Mouse (Mus musculus) embryonic facial prominence, embryonic 11.5 days (tissue): ENCODE results near the gene Pus7. TPM values are rescaled to one million over a fixed set of nuclear protein-coding genes. Genes with fewer than 3 reads are reported as not detected.
A peak's percentile ranks its signal among the peaks of the same experiment; 100 is the strongest.

Source experiments
- ATAC-seq: fragments of 200-750 bp; cut with Nextera tagmentation; replicated peaks from 2 replicates; pipeline ENCODE4 v1.8.0; 2017; ENCODE audit warnings: low read depth; ENCODE audit not compliant: insufficient number of reproducible peaks, low FRiP score, low TSS enrichment
- DNase-seq: peaks from one replicate; pipeline ENCODE4 v3.0.0-alpha.2; 2015; ENCODE audit warnings: low spot score
- H3K27ac ChIP-seq: fragments of 300-500 bp; sonication (generic); replicated peaks from 2 replicates; pipeline ENCODE4 v1.5.1; 2014; ENCODE audit warnings: mild to moderate bottlenecking, low read depth, low read length, control low read depth
- H3K27me3 ChIP-seq: fragments of 300-500 bp; sonication (generic); 2 replicates; pipeline ENCODE4 v1.6.1; 2014; ENCODE audit warnings: mild to moderate bottlenecking, low read length, moderate library complexity, mixed read lengths; ENCODE audit not compliant: control insufficient read depth, insufficient read depth
- H3K36me3 ChIP-seq: fragments of 300-500 bp; sonication (generic); replicated peaks from 2 replicates; pipeline ENCODE4 v1.6.1; 2014; ENCODE audit warnings: low read depth, mild to moderate bottlenecking, low read length, moderate library complexity, mixed read lengths; ENCODE audit not compliant: control insufficient read depth, insufficient read depth
- H3K4me1 ChIP-seq: fragments of 300-500 bp; sonication (generic); 2 replicates; pipeline ENCODE4 v1.6.1; 2014; ENCODE audit warnings: low read length, mixed read lengths; ENCODE audit not compliant: control insufficient read depth, insufficient read depth
- H3K4me2 ChIP-seq: fragments of 300-500 bp; sonication (generic); 2 replicates; pipeline ENCODE4 v1.6.1; 2014; ENCODE audit warnings: low read depth, mild to moderate bottlenecking, control low read depth, low read length, moderate library complexity
- H3K4me3 ChIP-seq: fragments of 300-500 bp; sonication (generic); 2 replicates; pipeline ENCODE4 v1.5.1; 2014; ENCODE audit warnings: low read depth, low read length, control low read depth
- H3K9ac ChIP-seq: fragments of 300-500 bp; sonication (generic); replicated peaks from 2 replicates; pipeline ENCODE4 v1.6.1; 2014; ENCODE audit warnings: mild to moderate bottlenecking, control low read depth, low read length
- H3K9me3 ChIP-seq: fragments of 300-500 bp; sonication (generic); replicated peaks from 2 replicates; pipeline ENCODE4 v1.6.1; 2016; ENCODE audit warnings: mild to moderate bottlenecking, low read length, inconsistent platforms, mixed read lengths; ENCODE audit not compliant: control insufficient read depth
- WGBS: fragments of 180-500 bp; shearing (Covaris S2); extraction: QIAGEN DNeasy Blood & Tissue Kit; methylation state at CpG from one replicate; pipeline ENCODE4 v1.1.7; 2014; 5-methylcytosine and 5-hydroxymethylcytosine counted together
- polyA plus RNA-seq: library from polyadenylated mRNA; unstranded; fragments of >200 nt; fragmentation: Nextera tagmentation; extraction: Ambion mirVana; gene quantifications from 2 replicates; pipeline ENCODE4 v1.2.1, GENCODE M21; 2014

The Pus7 gene
- polyA plus RNA-seq, result 34.3 and 35.6 TPM in 2 replicates

GRCm38 (mm10) chr5:23782931-23783877 lies at the start of gene Pus7:
Pus7 (minus strand) TSS chr5:23783711.
- ATAC-seq (peak; percentile 88), DNase-seq (peak; percentile 92)
- no peaks in the 10 kb centered on the region for H3K27me3 ChIP-seq
- no peaks in the 10 kb centered on the region for H3K9me3 ChIP-seq
- H3K9ac ChIP-seq, result peak within 1 kb of the TSS; percentile 87
- no peaks in the 10 kb centered on the region for H3K4me1 ChIP-seq
- H3K4me2 ChIP-seq, result peak within 1 kb of the TSS; percentile 74
- H3K4me3 ChIP-seq, result peak within 1 kb of the TSS; percentile 79
- no peaks in the 10 kb centered on the region for H3K36me3 ChIP-seq
- H3K27ac ChIP-seq, result 0 out of 2 replicates have a peak within 1 kb of the TSS, but pooled peaks have one; percentile 35
- WGBS, result 0% methylated on average over 86 of the region's 86 CpGs

- Histone ChIP-seq H3K27me3 (peaks cover 3% of the 10 kb centered on the region; the same call in 1 of the 2 replicates), H3K4me3 (no peak overlapping the region), H3K4me1 (no peaks in the 10 kb centered on the region), H3K9ac (no peak overlapping the region), H3K4me2 (peak overlapping the region; percentile 19), H3K27ac (no peak overlapping the region), H3K36me3 (no peaks in the 10 kb centered on the region), H3K9me3 (no peaks in the 10 kb centered on the region)
- no peak for ATAC-seq
- DNase-seq, result peak; percentile 13
- WGBS, result 40% methylated on average over 58 of the region's 58 CpGs
Observed at GRCm38 (mm10) chr5:23830897-23831752, 47.6 kb upstream of the Pus7 start.

GRCm38 (mm10) chr5:23826321-23827004 lies 43.0 kb upstream of the Pus7 start:
- H3K4me2 ChIP-seq, result no peak overlapping the region
- H3K27me3 ChIP-seq, result peaks cover under 1% of the 10 kb centered on the region; the same call in 1 of the 2 replicates
- 36% methylated on average over 11 of the region's 11 CpGs for WGBS
- DNase-seq, result peak; percentile 75
- H3K4me1 ChIP-seq, result no peaks in the 10 kb centered on the region
- no peaks in the 10 kb centered on the region for H3K9me3 ChIP-seq
- no peak overlapping the region for H3K27ac ChIP-seq
- H3K4me3 ChIP-seq, result no peak overlapping the region
- no peak overlapping the region for H3K9ac ChIP-seq
- no peaks in the 10 kb centered on the region; the same call in 1 of the 2 replicates for H3K36me3 ChIP-seq
- no peak for ATAC-seq

- H3K4me1 ChIP-seq, result no peaks in the 10 kb centered on the region
- H3K4me2 ChIP-seq, result no peak overlapping the region
- ATAC-seq, result 0 out of 2 replicates have a peak, but pooled peaks have one; percentile 29
- 76% methylated on average over 8 of the region's 8 CpGs for WGBS
- H3K27me3 ChIP-seq, result no peaks in the 10 kb centered on the region
- no peak overlapping the region for H3K4me3 ChIP-seq
- no peaks in the 10 kb centered on the region for H3K9me3 ChIP-seq
- H3K9ac ChIP-seq, result no peak overlapping the region
- H3K36me3 ChIP-seq, result no peaks in the 10 kb centered on the region; the same call in 1 of the 2 replicates
- no peak overlapping the region for H3K27ac ChIP-seq
- no peak for DNase-seq
Observed at GRCm38 (mm10) chr5:23824171-23824733, 40.7 kb upstream of the Pus7 start.

GRCm38 (mm10) chr5:23822306-23822705 lies 38.8 kb upstream of the Pus7 start:
- Histone ChIP-seq H3K4me3 (no peak overlapping the region), H3K27ac (no peak overlapping the region), H3K9ac (no peak overlapping the region), H3K27me3 (no peaks in the 10 kb centered on the region), H3K9me3 (no peaks in the 10 kb centered on the region), H3K4me1 (no peaks in the 10 kb centered on the region), H3K36me3 (no peaks in the 10 kb centered on the region; the same call in 1 of the 2 replicates), H3K4me2 (no peak overlapping the region)
- WGBS, result 75% methylated on average over 11 of the region's 11 CpGs
- no peak for DNase-seq
- ATAC-seq, result no peak

- no peak overlapping the region for H3K9ac ChIP-seq
- H3K36me3 ChIP-seq, result peaks cover 14% of the 10 kb centered on the region
- no peak overlapping the region for H3K27ac ChIP-seq
- no peak overlapping the region for H3K4me3 ChIP-seq
- no peak for ATAC-seq
- H3K4me2 ChIP-seq, result no peak overlapping the region
- no peaks in the 10 kb centered on the region for H3K9me3 ChIP-seq
- H3K27me3 ChIP-seq, result no peaks in the 10 kb centered on the region
- H3K4me1 ChIP-seq, result no peaks in the 10 kb centered on the region
- whole genome bisulfite sequencing, result 89% methylated on average over 15 of the region's 15 CpGs
- no peak for DNase-seq
Observed at GRCm38 (mm10) chr5:23816681-23817080, 33.2 kb upstream of the Pus7 start.

- Histone ChIP-seq H3K4me2 (no peak overlapping the region), H3K9ac (no peak overlapping the region), H3K27me3 (no peaks in the 10 kb centered on the region), H3K4me3 (no peak overlapping the region), H3K36me3 (peaks cover 14% of the 10 kb centered on the region), H3K9me3 (no peaks in the 10 kb centered on the region), H3K4me1 (no peaks in the 10 kb centered on the region), H3K27ac (no peak overlapping the region)
- ATAC-seq (no peak), DNase-seq (no peak)
- WGBS, result 82% methylated on average over 5 of the region's 5 CpGs
Observed at GRCm38 (mm10) chr5:23814841-23815240, 31.3 kb upstream of the Pus7 start.
